Mouse (Mus musculus): Measurements from ENCODE around the gene Pcnx.
"Not testable (repeated sequence)": the region's sequence is repeated elsewhere in the genome, so short reads cannot be mapped to it uniquely, and the experiment has no call there.

The Pcnx gene

DNA sequence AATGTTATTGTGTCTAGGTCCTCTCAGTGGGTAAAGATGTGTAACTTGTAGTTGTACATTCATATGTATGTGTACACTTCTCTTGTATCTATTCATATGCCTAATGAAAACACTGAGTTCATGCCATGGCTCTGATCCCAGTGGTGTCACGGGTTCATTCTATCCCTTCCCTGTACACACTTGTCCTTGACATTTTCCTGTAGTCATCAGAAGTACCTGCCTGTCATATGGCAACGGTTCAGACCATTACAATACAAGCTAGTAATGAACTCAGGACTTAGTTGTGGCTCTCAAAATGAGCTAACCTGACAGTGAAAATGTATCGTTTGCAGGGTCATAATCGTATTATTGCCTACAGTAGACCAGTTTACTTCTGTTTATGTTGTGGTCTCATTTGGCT is 98.5 kb downstream of the Pcnx start:
- DNase-seq (ENCODE audit: low spot score): no peak

DNA sequence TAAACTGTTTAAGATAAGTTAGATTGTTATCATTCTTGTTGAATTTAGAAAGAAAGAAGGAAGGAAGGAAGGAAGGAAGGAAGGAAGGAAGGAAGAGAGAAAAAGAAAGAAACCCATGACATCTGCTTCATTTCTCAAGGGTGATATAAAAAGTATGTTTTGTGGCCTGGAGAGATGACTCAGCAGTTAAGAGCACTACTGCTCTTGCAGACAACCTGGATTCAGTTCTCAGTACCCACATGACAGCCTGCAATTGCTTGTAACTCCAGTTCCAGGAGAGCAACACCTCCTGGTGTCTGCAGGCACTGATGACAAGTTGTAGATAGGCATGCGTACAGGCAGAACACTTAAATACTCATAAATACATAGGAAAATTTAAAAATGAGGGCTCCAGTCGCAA is 105.6 kb downstream of the Pcnx start:
- DNase-seq (ENCODE audit: low spot score): no peak

DNA sequence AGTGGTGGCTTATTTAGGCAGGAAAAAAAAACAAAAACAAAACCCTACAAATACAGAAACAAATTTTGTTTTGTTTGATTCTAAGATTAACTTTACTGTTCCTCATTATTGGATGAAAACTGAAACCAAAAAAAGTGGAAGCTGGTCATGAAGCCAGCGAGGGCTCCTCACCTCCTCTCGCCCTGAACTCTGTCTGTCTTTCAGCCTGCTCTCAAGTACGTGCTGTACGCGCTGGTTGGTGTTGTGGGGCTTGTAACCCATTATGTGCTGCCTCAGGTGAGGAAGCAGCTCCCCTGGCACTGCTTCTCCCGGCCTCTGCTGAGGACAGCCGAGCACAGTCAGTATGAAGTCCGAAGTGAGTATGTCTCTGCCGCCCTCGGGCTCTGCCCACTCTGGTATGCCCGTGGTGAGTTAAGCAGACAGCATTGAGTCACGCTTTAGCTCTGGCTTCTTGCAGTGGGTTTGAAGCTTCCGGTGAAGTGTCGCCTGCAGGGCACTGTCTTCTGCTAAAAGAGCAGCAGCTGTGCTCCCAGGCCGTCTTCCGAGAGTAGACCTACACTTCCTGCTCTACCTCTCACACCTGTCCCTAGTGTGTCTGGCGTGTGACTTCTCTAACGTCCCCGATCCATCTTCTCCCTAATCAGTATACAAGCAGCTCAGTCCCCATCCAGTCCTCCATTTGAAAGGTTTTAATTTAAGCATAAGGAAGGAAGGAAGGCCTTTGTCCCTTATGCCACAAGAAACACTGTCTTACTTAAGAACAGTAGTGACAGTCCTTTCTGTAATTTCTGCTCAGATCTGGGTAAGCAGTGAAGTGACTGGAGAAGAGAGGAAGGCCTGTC is 111.4 kb downstream of the Pcnx start:
- DNase-seq (ENCODE audit: low spot score): peak; percentile 29

DNA sequence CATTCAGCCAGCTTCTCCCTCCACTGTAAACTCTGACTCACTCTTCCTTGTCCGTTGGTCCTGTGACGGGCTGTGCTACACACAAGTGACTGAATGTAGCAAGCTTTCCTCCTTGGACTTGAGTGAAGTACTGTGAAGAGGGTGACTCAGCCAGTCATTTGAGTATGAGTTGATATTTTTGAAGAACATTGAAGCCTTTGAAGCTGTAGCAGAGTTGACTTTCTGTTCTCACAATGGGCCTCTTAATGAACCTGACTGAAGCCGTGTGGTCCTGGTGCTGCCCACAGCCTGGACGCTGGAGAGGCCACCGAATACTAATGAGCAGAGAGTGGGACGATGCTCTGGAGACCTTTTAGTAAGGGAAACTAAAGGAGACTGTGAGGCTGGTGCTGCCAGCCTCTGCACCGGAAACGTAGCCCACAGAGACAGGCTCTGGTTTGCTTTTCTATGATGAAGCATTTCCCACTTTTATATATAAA is 112.1 kb downstream of the Pcnx start:
- DNase-seq (ENCODE audit: low spot score): peak; percentile 90

DNA sequence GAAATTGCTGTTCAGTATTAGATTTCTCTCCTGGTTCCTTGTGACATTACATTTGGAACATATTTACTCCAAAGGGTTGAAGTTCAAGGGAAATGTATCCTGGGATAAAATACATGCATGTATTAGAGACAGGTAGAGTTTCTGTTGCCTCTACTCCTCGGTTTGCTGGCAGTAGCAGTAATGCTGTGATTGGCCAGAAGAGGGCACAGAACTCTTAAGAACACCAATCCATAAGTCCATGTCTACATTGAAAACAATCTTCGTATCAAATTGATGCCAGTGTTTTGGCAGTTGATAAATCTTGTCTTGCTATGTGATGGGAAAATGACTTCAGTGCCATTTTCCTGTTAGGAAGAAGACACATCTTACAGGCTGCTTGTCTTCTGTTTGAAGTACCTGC is 115.0 kb downstream of the Pcnx start:
- peak; percentile 38 for DNase-seq (ENCODE audit: low spot score)

DNA sequence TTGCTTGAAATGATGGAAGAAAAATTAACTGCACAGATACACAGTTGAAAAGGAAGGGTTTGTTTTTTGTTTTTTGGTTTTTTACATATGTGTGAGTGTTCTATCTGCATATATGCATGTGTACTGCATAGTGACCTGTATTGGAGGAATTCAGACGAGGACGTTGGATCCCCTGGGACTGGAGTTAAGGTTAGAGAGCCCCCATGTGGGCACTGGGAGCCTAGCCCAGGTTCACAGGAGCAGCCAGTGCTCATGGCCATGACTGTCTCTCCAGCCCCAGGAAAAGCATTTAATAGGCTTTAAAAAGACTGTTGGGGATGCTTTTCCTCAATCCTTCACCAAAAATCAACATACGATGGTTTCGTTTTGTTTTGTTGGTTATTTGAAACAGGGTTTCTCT is 117.5 kb downstream of the Pcnx start:
- no peak for DNase-seq (ENCODE audit: low spot score)

DNA sequence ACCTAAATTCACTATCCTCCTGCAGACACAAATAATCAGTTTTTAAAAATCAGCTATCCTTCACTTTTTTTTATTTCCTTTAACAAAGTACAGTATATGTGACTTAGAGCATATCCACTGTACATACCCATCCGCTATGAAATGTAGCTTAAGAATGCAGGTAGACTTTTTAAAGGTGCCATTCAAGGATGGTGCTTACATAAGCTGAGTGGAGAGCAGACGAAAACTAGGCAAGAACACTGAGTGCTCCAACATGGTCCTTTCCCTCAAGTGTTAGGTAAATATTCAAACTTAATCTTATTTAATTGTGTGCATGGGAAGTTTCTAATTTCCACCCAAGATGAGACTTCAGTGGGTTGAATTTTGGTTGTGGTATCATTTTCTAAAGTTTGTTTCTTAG is 119.5 kb downstream of the Pcnx start:
- DNase-seq (ENCODE audit: low spot score): peak; percentile 45

DNA sequence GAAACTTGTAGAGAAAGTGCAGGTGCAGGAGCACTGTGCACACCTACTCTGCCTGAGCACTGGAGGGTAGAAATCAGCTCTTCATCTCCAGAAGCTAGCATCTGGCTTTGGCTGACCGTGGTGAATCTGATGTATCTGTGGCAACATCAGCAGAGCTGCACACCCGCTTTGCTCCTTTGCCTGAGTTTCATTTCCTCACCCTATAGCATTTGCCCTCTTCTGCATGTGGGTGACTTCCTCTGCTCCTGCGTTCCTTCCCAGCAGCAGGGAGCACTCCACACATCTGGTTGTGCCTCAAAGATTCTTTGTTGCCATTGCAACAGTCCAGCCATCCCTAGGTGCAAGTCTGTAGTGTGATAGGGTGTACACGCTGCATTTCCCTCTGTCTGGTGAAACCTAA is 132.3 kb downstream of the Pcnx start:
- DNase-seq (ENCODE audit: low spot score): no peak

DNA sequence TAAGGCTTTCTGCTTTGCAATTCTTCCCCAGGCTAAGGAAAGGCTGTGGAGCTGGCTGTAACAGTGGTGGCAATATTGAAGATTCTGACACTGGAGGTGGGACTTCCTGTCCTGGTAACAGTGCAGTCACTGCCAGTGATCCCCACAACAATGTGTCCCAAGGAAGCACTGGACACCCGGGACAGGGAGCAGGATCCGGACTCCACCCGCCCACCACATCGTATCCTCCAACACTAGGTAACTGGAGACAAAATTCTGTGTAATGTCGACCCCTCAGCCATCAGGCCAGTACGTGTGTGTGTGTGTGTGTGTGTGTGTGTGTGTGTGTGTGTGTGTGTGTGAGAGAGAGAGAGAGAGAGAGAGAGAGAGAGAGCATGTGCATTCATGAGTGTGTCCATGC is 133.2 kb downstream of the Pcnx start:
- DNase-seq (ENCODE audit: low spot score): no peak

DNA sequence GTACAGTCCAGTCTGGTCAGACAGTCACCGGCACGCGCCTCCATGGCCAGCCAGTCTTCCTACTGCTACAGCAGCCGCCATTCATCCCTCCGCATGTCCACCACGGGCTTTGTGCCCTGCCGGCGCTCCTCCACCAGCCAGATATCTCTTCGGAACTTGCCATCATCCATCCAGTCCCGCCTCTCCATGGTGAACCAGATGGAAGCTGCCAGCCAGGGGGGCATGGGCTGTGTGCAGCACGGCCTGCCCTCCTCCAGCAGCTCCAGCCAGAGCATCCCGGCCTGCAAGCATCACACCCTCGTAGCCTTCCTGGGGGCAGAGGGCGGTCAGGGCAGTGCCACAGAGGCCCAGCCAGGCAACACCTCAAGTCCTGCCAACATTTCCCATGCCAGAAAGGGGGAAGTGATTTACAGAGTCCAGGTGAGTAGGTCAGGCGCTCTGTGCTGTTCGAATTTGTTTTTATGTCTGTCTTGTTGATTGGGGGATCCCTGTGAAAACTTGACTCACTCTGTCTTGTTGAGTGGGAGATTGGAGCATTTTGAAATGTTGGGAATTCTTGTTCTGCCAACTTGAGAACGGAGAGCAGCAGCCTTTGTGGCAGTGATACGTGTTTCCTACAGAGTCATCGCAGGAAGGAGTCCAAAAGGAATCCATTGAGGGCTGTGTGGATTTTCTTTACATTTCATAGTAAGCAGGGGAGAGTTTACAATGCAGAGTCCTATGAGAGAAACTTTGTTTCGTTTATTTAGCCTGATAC is 135.3 kb downstream of the Pcnx start:
- DNase-seq (ENCODE audit: low spot score): no peak

DNA sequence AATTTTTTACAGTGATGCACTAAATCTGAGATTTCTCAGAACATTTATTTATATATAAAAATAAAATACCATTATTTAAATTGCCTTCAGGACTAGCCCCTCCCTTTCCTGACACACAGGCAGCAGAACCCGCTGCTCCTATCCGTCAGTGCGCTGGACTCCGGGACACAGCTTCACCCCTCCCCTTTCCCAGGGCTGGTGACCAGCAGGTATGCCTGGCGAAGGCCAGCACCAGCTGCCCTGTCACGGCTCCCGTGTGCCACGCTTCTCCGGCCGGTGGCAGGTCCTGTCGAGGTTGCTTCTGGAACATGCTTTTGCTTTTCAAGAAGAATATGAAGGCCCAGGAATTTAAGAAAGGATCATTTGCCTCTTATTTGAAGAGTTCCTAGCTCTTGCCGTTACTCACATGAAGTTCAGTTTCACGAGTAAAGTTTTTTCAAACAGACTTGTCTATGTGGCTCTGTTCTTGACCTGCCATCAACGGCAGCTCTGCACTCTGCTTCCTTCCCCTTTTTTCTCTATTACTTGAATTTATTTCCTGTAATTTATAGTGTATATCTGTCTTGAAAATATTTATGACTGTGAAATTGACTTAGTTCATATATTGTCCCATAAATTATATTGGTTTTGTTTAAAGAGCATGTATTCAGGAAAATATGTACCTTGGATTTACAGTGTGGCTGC is 137.0 kb downstream of the Pcnx start:
- DNase-seq (ENCODE audit: low spot score): no peak

DNA sequence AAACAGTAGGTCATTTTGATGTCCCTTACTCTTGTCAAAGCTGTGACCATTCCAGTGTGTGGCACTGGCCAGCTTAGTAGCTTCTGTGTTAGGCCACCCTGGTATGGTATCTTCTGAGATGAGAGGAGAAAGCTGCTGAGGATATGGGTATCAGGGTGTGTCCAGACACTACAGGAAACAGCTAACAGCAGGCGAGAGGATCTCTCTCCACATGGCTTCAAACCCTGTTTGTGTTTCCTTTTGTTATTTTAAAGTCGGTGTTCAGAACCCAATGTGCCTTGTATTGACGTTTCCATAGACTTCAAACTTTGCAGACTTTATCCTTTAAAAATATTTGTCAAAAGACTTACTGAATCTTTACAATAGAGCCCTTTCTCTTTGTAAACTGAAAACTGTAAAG is 137.7 kb downstream of the Pcnx start:
- DNase-seq (ENCODE audit: low spot score): no peak

DNA sequence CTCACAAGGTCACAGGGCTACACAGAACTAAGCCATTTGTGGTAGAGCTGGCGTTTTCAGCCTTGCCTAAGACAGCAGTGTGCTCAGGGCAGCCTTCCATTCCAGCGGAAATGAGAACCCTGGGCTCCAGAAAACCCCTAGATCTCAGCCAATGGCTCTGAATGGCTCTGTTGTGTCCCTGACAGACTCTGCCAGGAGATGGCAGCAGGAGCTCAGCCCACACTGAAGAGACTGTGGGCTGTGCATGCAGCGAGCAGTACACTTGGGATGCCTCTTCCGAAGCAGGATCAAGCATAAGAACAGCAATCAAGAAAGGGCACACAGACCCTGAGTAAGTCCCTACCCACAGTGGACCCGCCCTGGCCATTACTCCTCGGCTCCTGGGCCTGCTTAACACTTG is 142.9 kb downstream of the Pcnx start:
- not testable (repeated sequence) for DNase-seq (ENCODE audit: low spot score)

DNA sequence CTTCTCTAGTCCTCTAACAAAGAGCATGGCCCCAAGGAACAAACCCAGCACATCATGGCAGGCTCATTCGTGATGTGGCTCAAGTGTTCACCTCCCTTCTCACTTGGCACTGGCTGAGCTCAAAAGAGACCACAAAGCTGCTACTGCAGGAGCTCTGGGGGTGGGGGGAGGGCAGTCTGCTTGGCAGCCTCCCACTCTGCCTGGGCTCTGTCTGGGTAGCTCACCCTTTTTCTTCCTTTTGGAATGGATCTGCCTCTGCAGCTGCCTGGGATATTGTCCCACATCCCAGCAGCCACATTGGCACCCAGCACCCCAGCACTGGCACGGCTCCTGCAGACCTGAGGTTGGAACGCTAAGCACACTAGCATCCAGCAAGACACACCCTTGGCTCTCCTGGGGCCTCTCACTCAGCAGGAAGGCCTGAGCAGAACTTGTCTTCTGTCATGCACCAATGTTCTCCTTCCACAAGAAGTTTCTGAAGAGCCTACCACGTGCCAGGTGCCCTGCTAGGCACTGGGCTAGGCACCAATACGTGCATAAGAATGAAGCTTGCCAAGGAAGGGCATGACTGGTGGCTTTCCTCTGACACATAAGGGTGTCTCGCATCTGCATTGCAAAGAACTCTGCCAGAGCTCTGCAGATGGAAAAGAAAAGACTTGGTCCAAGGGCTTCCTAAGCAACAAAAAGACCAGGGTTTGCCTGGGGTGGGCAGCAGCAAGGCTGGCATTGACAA is 166.2 kb downstream of the Pcnx start:
- DNase-seq (ENCODE audit: low spot score): not testable (repeated sequence)

DNA sequence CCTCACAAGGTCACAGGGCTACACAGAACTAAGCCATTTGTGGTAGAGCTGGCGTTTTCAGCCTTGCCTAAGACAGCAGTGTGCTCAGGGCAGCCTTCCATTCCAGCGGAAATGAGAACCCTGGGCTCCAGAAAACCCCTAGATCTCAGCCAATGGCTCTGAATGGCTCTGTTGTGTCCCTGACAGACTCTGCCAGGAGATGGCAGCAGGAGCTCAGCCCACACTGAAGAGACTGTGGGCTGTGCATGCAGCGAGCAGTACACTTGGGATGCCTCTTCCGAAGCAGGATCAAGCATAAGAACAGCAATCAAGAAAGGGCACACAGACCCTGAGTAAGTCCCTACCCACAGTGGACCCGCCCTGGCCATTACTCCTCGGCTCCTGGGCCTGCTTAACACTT is 173.7 kb downstream of the Pcnx start:
- not testable (repeated sequence) for DNase-seq (ENCODE audit: low spot score)

DNA sequence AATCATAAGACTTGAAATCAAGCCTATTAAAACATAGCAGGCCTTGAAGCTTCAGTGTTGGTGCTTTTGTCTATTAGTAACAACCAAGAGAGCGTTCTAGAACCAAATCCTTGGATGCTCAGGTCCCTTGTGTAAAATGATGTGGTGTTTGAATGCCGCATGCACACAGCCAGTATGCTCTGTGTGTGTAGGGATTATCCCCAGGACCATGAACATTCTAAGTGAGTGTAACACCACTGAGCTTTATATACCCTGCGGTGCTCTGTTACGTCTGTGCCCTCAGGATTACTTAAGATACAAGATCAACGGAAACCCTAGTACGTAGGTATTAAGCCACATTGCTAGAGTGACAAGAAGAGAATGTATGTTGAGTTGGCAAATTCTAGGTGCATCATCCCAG is 174.2 kb downstream of the Pcnx start:
- DNase-seq (ENCODE audit: low spot score): not testable (repeated sequence)

DNA sequence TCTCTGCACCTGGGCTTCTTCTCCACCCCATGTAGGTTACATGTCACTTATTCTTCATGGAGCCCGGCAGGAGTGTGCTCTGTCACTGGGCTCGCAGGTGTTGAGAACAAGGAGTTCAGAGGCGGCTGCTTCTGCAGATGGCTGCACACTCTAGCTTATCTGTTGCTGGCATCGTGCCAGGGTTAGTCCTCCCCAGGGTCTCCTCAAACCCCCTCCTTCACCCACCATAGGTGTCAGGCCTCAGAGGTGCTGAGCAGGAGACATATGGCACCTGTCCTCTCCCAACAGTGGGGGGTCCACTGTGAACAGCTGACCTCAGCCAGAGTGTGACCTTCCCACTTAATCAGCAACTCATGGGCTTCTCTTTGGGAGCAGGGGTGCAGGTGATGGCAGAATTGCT is 184.3 kb downstream of the Pcnx start:
- not testable (repeated sequence) for DNase-seq (ENCODE audit: low spot score)
